ENCODE assay signal across 19 mouse cellular contexts in genomic region chr11:105935496-105935895, GRCm38 (mm10). TPM values are rescaled to one million over a fixed set of nuclear protein-coding genes. Genes with fewer than 3 reads are reported as not detected.
"Had no signal": no experiment of that assay in that cellular context is flagged by ENCODE, and none has a peak within 500 bp of the region (broad histone marks: within the 10 kb centered on the region; RNA-seq: fewer than 3 reads in every experiment).

No protein-coding gene starts in this region.

- ATAC-seq: midbrain, embryonic 16.5 days had no signal

- H3K4me1 ChIP-seq: kidney, embryonic 15.5 days; neural tube, embryonic 13.5 days had no signal

- H3K27me3 ChIP-seq: limb, embryonic 13.5 days had no signal

- H3K4me3 ChIP-seq: kidney, embryonic 15.5 days; limb, embryonic 13.5 days; neural tube, embryonic 13.5 days had no signal

- H3K36me3 ChIP-seq: kidney, embryonic 15.5 days; limb, embryonic 13.5 days; neural tube, embryonic 13.5 days had no signal

- H3K27ac ChIP-seq: kidney, embryonic 15.5 days; limb, embryonic 13.5 days; liver, embryonic 14.5 days; neural tube, embryonic 13.5 days had no signal

- H3K9ac ChIP-seq: kidney, embryonic 15.5 days; liver, embryonic 14.5 days; neural tube, embryonic 13.5 days had no signal

- H3K9me3 ChIP-seq: kidney, embryonic 15.5 days; limb, embryonic 13.5 days; neural tube, embryonic 13.5 days had no signal

- H3K4me2 ChIP-seq: kidney, embryonic 15.5 days; limb, embryonic 13.5 days; midbrain, embryonic 11.5 days; neural tube, embryonic 13.5 days had no signal

- DNase-seq: kidney, postnatal 14 days; spleen, adult 18-20 months; thymus, postnatal 36 days had no signal

RNA-seq across cellular contexts. Expression of gene Cyb561, which starts 17.6 kb away (rescaled TPM):
- total RNA-seq: megakaryocyte, adult 5-6 weeks had no signal

RNA-seq across cellular contexts. Expression of gene Ace3, which starts 59.0 kb away (rescaled TPM):
- total RNA-seq: layer of hippocampus, adult 8-10 months; layer of hippocampus, postnatal 14 days; left cerebral cortex, adult 18-20 months; left cerebral cortex, postnatal 10 days; left cerebral cortex, postnatal 4 days; liver, adult 2 months; megakaryocyte, adult 5-6 weeks had no signal
- polyA plus RNA-seq: kidney, embryonic 15.5 days; large intestine, adult 2 months; limb, embryonic 13.5 days; liver, adult 2 months; liver, embryonic 14.5 days; midbrain, embryonic 11.5 days; midbrain, embryonic 16.5 days; neural tube, embryonic 13.5 days; stomach, embryonic 14.5 days; thymus, postnatal 0 days had no signal
